Mouse (Mus musculus): Measurements from ENCODE around the gene Eml2.

Eml2 gene

GRCm38 (mm10) chr7:19202065-19202850 is 26.0 kb downstream of the Eml2 start:
- DNase-seq (ENCODE audit: low spot score in 2 of 2), result no peak

DNA sequence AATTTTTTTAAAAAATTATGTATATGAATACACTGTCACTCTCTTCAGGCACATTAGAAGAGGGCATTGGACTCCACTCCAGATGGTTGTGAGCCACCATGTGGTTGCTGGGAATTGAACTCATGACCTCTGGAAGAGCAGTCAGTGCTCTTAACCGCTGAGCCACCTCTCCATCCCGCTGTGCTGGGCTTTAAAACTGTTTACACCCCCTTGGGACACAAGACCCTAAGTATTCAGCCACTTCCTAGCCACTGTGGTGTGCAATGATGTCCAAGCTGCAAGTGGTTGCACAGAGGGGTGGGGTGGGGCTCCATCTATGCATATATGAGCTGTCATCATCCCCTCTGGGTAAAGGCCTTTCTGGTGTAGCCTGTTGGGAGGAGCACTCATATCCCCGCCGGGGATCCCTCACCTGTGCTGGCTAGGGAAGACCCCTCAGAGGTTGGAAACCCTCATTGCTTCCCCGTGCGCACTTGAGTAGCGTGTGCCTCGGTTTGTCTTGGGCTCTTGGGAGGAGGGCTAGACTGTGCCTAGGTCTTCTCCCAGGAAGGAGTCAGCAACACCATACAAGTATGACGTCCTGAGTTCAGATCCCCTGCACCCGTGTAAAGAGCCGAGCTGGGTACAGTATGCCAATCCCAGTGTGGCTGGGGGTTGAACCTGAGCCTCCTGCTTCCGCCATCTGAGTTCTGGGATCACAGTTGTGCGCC is 32.1 kb downstream of the Eml2 start:
- no peak for DNase-seq (ENCODE audit: low spot score in 2 of 2)

DNA sequence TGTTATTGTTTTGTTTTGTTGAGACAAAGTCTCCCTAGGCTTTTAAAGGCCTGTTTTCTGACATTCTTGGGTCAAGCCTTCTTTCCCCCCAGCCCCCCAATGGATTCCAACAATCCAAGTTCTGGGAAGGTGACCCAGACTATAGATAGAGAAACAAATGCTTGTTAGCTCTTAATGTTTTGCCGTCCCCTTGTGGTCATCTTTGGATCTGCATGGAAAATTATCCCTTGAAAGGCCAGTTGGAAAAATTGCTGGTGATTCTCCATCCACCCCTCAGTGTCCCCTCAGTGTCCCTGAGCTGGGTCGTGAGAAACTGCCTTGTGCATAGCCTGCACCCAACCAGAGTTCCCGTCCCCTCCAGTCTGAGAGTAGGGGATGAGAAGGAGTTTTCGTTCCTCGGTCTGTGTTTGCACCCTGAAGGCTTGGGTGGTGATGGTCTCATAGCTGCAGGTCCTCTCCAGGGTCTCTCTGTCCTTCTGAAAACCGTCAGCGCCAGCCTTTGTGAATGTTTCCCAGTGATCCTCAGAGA is 32.8 kb downstream of the Eml2 start:
- DNase-seq (ENCODE audit: low spot score in 2 of 2), result no peak

DNA sequence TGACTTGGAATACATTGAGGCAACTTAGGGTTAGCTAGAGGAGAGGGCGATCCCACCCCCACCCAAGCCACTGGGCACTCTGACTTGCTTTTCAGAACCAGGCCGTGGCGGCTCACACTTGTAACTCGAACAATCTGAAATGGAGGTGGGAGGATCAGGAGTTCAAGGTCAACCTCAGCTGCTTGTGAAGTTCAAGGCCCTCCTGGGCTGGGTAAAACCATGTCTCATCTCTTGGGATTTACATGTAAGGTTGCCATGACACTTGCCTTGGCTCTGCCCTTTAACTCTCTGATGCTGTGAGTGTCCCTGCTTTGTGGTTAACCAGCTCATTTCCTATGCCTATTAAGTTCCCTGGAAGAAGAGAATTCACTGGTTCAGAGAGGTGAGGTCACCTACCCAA is 33.3 kb downstream of the Eml2 start:
- DNase-seq (ENCODE audit: low spot score in 2 of 2), result no peak

DNA sequence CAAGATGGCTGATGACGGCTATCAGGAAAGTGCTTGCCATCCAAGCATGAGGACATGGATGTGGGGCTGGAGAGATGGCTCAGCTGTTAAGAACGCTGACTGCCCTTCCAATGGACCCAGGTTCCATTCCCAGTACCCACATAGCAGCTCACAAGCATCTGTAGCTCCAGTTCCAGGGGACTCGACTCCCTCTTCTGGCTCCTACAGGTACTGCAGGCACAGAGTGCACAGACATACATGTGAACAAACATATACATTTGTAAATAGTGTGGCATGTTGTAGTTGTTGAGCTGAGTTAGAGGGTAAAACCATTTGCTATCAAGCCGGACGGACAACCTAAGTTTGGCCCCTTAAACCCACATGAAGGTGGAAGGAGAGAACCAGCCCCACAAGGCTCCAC is 33.8 kb downstream of the Eml2 start:
- DNase-seq (ENCODE audit: low spot score in 2 of 2), result no peak

DNA sequence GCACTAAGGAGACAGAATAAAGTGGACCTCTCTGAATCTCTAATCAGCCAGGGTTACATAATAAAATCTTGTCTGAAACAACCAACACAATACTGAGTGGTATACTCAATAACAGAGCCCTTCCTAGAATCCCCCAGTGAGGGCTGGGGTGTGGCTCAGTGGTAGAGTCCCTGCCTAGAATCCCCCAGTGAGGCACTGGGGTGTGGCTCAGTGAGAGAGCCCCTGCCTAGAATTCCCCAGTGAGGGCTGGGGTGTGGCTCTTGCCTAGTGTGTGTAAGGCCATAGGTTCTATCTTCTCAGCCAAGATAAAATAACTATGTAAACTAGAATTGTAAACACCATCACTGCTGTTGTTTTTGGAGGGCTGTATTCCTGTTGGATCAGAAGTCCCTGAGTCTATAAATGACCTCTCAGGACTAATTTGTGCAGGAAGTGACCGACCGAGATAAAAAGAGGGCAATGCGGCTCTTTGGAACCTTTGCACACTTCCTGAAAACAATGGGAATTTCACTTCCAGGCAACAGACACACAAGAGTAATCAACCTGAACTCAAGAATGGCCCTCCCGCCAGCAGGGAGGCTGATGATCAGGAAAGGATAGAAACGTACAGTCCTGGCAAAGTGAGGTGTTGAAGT is 34.9 kb downstream of the Eml2 start:
- DNase-seq (ENCODE audit: low spot score in 2 of 2), result peak; percentile 35 to 62

- DNase-seq (ENCODE audit: low spot score in 2 of 2), result peak in 1 of 2 experiments; percentile 41
Measured at GRCm38 (mm10) chr7:19211996-19212755, 36.0 kb downstream of the Eml2 start, which contains the start of gene Gpr4. Gene Gpr4 (plus strand): TSS chr7:19212538.

DNA sequence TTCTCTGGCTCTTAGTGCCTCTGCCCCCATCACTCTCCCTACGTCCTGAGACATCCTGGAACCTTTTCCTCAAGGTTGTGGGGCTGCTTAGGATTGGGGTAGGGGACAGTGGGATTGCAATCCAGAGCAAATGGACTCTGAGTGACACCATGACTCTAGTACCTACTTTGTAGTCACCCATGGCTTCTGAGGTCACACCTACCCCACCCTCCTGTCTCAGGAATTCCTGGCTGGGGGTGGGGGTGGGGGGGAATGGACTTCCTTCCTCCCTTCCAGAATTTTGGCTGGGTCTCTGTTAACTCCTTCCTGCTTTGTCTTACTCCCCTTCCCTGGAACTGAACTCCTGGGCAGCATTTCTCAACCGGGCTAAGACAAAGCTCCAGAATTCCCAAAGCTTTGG is 37.2 kb downstream of the Eml2 start:
- DNase-seq (ENCODE audit: low spot score in 2 of 2), result peak in 1 of 2 experiments; percentile 46

DNA sequence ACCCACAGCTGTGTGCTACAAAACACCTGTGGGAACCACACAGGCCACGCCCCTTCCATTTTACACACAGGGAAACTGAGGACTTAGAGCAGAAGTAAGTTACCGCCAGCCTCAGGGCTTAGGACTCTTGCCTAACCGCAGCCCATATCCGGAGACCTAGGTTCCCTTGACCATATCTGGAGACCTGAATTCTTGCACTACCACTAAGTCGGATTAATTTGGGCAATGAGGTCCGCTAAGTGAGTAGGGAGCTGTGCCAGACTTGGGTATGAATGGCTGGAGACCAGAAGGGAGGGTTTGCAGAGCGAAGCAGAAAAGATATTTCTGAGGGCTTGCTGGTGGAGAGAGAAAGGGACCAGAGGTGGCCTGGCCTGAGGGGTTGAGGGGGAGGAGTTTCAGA is 38.1 kb downstream of the Eml2 start:
- DNase-seq (ENCODE audit: low spot score in 2 of 2), result no peak

GRCm38 (mm10) chr7:19214940-19215339 is 38.7 kb downstream of the Eml2 start:
- DNase-seq (ENCODE audit: low spot score in 2 of 2), result no peak

DNA sequence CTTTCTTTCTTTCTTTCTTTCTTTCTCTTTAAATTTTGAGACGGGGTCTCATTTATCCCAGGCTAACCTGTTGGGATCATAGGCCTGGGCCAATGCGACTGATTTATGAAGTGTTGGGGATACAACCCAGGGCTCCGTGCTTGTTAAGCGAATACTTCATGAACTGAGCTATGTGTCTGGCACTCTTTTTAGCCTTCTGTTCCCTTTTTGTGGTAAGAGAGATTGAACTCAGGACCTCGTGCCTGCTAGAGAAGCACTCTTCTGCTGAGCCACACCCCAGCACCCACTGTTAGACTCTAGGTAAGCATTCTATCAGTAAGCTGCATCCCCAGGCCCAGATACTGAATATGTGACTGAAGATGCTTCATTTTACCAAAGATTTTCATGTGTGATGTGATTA is 41.3 kb downstream of the Eml2 start:
- DNase-seq (ENCODE audit: low spot score in 2 of 2), result no peak

GRCm38 (mm10) chr7:19217944-19218343 is 41.7 kb downstream of the Eml2 start:
- no peak for DNase-seq (ENCODE audit: low spot score in 2 of 2)

DNA sequence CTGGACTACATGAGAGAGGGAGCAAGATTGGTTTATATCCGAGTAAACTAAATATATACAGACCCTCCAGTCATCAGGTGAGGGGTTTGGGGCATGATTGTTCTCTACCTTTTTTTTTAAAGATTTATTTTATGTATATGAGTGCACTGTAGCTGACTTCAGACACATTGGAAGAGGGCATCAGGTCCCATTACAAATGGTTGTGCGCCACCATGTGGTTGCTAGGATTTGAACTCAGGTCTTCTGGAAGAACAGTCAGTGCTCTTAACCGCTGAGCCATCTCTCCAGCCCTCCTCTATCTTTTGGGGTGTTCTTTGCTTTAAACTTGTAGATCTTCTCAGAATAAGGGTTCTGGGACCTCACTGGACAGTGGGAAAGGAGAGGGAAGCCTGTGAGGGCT is 43.8 kb downstream of the Eml2 start:
- no peak for DNase-seq (ENCODE audit: low spot score in 2 of 2)

DNA sequence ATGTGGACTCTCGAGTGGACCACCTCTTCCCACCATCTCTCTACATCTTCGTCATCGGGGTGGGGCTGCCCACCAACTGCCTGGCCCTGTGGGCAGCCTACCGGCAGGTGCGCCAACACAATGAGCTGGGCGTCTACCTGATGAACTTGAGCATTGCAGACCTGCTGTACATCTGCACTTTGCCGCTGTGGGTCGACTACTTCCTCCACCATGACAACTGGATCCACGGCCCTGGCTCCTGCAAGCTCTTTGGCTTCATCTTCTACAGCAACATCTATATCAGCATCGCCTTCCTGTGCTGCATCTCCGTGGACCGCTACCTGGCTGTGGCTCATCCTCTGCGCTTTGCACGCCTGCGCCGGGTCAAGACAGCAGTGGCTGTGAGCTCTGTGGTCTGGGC is 46.0 kb downstream of the Eml2 start:
- DNase-seq (ENCODE audit: low spot score in 2 of 2), result no peak

GRCm38 (mm10) chr7:19222875-19223274 is 46.7 kb downstream of the Eml2 start:
- no peak for DNase-seq (ENCODE audit: low spot score in 2 of 2)

DNA sequence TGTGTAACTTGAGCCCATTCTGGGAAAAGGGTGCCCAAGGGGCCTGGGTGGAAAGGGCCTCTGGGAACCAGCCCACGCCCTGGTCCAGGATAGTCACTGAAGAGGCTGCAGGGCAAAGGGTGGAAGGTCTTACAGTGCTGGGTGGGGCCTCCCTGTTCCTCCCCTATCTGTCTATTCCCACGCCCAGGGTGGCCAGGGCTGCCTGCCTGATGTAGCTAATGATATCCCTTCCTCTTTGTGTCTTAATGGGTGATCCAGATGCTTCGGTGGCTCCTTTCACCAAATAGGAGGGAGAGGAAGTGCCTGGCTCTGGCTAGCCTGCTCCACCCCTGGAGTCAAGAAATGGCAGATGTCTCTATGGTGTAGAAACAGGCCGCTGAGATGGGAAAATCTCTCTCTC is 48.7 kb downstream of the Eml2 start:
- DNase-seq (ENCODE audit: low spot score in 2 of 2), result peak in 1 of 2 experiments; percentile 69

- peak; percentile 49 to 67 for DNase-seq (ENCODE audit: low spot score in 2 of 2)
Measured at GRCm38 (mm10) chr7:19226817-19227797, 50.9 kb downstream of the Eml2 start.

- peak; percentile 100 for DNase-seq (ENCODE audit: low spot score in 2 of 2)
Measured at GRCm38 (mm10) chr7:19227883-19228792, 51.9 kb downstream of the Eml2 start, which contains the start of gene Opa3. Gene Opa3 (plus strand): TSS chr7:19228334.

- DNase-seq (ENCODE audit: low spot score in 2 of 2), result no peak
Measured at GRCm38 (mm10) chr7:19228793-19229148, 52.5 kb downstream of the Eml2 start.

Measured in heart, adult 9 months (tissue).